Mouse (Mus musculus) hindbrain, embryonic 16.5 days (tissue): ENCODE data around the gene Farp1. TPM values are rescaled to one million over a fixed set of nuclear protein-coding genes. Genes with fewer than 3 reads are reported as not detected.

ENCODE experiments used
- ATAC-seq: fragments of 200-750 bp; cut with Nextera tagmentation; 2 replicates; pipeline ENCODE4 v1.8.0; 2017; ENCODE audit warnings: moderate TSS enrichment, moderate library complexity
- H3K27ac ChIP-seq: fragments of 300-500 bp; sonication (generic); 2 replicates; pipeline ENCODE4 v1.5.1; 2014; ENCODE audit warnings: low read depth, mild to moderate bottlenecking, control low read depth, low read length, moderate library complexity
- H3K27me3 ChIP-seq: fragments of 300-500 bp; sonication (generic); replicated peaks from 2 replicates; pipeline ENCODE4 v1.6.1; 2014; ENCODE audit warnings: low read length; ENCODE audit not compliant: control insufficient read depth, insufficient read depth
- H3K36me3 ChIP-seq: fragments of 300-500 bp; sonication (generic); 2 replicates; pipeline ENCODE4 v1.6.1; 2014; ENCODE audit warnings: mild to moderate bottlenecking, low read length, moderate library complexity, mixed read lengths; ENCODE audit not compliant: control insufficient read depth, insufficient read depth
- H3K4me1 ChIP-seq: fragments of 300-500 bp; sonication (generic); 2 replicates; pipeline ENCODE4 v1.6.1; 2014; ENCODE audit warnings: low read depth, low read length; ENCODE audit not compliant: control insufficient read depth, insufficient read depth
- H3K4me2 ChIP-seq: fragments of 300-500 bp; sonication (generic); 2 replicates; pipeline ENCODE4 v1.6.1; 2014; ENCODE audit warnings: mild to moderate bottlenecking, low read length, control low read depth, moderate library complexity
- H3K4me3 ChIP-seq: fragments of 300-500 bp; sonication (generic); 2 replicates; pipeline ENCODE4 v1.5.1; 2014; ENCODE audit warnings: mild to moderate bottlenecking, low read length, control low read depth, moderate library complexity
- H3K9ac ChIP-seq: fragments of 300-500 bp; sonication (generic); 2 replicates; pipeline ENCODE4 v1.6.1; 2014; ENCODE audit warnings: low read depth, mild to moderate bottlenecking, control low read depth, low read length, moderate library complexity
- H3K9me3 ChIP-seq: fragments of 300-500 bp; sonication (generic); 2 replicates; pipeline ENCODE4 v1.6.1; 2014; ENCODE audit warnings: mild to moderate bottlenecking, low read length, moderate library complexity; ENCODE audit not compliant: control insufficient read depth
- WGBS: fragments of 180-500 bp; shearing (Covaris S2); extraction: QIAGEN DNeasy Blood & Tissue Kit; methylation state at CpG from one replicate; pipeline ENCODE4 v1.1.7; 2014; 5-methylcytosine and 5-hydroxymethylcytosine counted together
- polyA plus RNA-seq: library from polyadenylated mRNA; unstranded; fragments of >200 nt; fragmentation: Nextera tagmentation; extraction: Ambion mirVana; gene quantifications from 2 replicates; pipeline ENCODE4 v1.2.1, GENCODE M21; 2015

The Farp1 gene
- polyA plus RNA-seq, 1 experiment from 2014 or later = 28.9 TPM

DNA sequence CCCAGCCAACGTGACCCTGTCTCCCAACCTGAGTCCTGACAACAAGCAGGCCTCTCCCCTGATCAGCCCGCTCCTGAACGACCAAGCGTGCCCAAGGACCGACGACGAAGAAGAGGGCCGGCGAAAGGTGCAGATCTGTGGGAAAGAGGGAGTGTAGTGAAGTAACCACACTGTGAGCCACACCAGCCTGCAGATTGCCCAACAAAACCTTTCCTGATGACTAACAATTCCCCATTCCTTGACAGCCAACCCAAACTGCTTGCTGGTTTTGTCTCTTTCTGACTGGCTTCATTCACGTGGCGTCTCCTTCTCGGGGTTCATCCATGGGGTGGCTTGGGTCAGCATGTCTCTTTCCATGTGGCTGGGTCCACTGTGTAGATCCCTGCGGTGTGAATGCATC is 220.5 kb downstream of the Farp1 start:
- Histone ChIP-seq H3K9me3 (no peaks in the 10 kb centered on the region), H3K9ac (no peak overlapping the region), H3K27me3 (no peaks in the 10 kb centered on the region), H3K4me2 (no peak overlapping the region), H3K4me1 (no peaks in the 10 kb centered on the region), H3K4me3 (no peak overlapping the region), H3K27ac (no peak overlapping the region), H3K36me3 (peaks cover 8% of the 10 kb centered on the region)
- ATAC-seq = no peak
- WGBS = 91% methylated on average over 13 of the region's 13 CpGs

DNA sequence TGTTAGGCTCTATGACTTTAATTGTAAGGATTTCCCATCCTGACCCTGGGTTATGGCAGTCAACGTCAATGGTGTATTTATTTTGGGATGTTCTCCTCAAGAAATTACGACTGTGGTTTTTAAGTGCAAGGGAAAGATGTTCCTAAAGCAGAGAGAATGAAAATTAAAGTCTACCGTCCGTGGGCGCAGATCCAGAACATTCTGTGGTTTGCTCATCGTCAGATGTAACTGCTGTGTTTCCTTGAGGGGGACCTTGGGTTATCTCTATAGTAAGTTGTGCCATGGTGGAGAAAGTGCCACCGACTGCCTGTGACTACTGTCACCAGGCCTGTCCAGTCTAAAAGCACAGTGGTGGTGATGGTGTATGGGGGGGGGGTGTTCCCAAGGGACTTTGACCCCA is 221.9 kb downstream of the Farp1 start:
- no peak overlapping the region for H3K4me2 ChIP-seq
- no peaks in the 10 kb centered on the region for H3K27me3 ChIP-seq
- peaks cover 8% of the 10 kb centered on the region for H3K36me3 ChIP-seq
- H3K9ac ChIP-seq = no peak overlapping the region
- H3K9me3 ChIP-seq = no peaks in the 10 kb centered on the region
- ATAC-seq = no peak
- no peak overlapping the region for H3K4me3 ChIP-seq
- 92% methylated on average over 7 of the region's 7 CpGs for WGBS
- H3K27ac ChIP-seq = no peak overlapping the region
- H3K4me1 ChIP-seq = no peaks in the 10 kb centered on the region

DNA sequence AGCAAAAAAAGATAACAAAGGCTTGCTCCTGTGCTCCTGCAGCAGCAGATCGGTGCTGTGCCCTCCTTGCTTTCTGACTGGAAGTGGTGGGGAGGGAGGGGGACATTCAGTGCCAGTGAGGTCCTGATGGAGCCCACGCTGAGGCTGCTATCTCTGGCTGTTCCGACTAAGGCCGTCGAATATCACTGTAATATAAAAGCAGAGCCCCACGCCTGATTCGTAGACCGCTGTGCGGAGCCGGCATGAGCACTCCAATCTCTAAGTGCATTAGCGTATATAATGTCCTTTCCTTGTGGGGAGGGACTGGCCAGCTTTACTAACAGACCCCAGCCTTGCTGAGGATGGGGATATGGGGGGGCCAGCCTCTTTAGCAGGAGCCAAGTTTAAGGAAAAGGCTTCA is 224.3 kb downstream of the Farp1 start:
- peak; percentile 16; the same call in 1 of the 2 replicates for ATAC-seq
- H3K4me1 ChIP-seq = no peaks in the 10 kb centered on the region
- H3K4me3 ChIP-seq = no peak overlapping the region
- peak overlapping the region; percentile 26; the same call in 1 of the 2 replicates for H3K27ac ChIP-seq
- H3K9me3 ChIP-seq = no peaks in the 10 kb centered on the region
- no peak overlapping the region for H3K9ac ChIP-seq
- H3K27me3 ChIP-seq = no peaks in the 10 kb centered on the region
- H3K36me3 ChIP-seq = peaks cover 8% of the 10 kb centered on the region
- no peak overlapping the region for H3K4me2 ChIP-seq
- 41% methylated on average over 11 of the region's 11 CpGs for WGBS

DNA sequence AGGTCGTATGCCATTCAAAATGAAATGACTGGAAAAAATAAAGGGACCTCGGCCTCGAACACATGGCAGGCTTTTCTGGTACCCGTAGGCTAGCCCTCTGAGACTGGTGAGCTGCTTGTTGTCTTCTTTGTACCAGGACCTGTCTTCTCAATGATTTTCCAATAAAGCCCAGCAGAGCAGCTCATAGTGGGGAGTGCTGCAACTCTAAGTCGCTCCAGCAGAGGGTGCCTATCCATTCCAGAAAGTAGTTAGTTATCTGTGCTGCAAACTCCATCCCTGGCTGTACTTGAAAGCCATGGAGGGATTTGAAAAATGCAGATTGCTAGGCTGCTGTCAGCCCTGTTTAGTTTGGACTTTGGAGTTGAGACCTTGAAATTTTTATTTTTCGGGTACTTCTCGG is 224.8 kb downstream of the Farp1 start:
- 52% methylated on average over 7 of the region's 7 CpGs for WGBS
- peak overlapping the region; percentile 26; the same call in 1 of the 2 replicates for H3K27ac ChIP-seq
- peak; percentile 73; the same call in 1 of the 2 replicates for ATAC-seq

DNA sequence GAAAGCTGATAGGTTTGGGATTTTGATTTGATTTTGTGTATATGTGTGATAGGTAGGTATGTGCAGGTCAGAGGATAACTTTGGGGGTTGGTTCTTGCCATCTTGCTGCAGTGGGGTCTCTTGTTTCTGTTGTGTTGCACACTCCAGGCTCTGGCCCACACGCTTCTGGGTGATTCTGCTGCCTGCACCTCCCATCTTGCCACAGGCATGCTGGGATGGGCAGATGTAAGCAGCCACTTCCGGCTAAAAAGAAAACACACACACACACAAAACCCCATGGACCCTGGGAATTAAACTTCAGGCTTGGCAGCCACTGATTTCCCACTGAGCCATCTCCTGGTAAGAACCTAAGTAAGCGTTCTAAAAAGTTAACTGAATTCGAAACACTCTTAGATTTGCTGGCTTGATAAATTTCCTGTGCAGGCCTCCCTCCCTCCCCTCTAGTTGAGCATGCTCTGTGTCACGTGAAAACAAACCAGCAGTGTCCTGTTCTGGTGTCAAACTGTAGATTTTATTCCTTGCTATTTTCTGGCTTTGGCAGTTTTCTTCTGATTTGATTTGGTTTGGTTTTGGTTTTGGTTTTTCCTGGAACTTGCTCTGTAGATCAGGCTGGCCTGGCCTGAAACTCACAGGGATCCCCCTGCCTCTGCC is 226.4 kb downstream of the Farp1 start:
- no peak overlapping the region for H3K4me2 ChIP-seq
- H3K9ac ChIP-seq = no peak overlapping the region
- no peak overlapping the region for H3K27ac ChIP-seq
- no peak overlapping the region for H3K4me3 ChIP-seq
- ATAC-seq = no peak
- H3K27me3 ChIP-seq = no peaks in the 10 kb centered on the region
- WGBS = 70% methylated on average over 5 of the region's 5 CpGs
- H3K4me1 ChIP-seq = no peaks in the 10 kb centered on the region
- peaks cover 4% of the 10 kb centered on the region for H3K36me3 ChIP-seq
- no peaks in the 10 kb centered on the region for H3K9me3 ChIP-seq

More for the DNA sequence above, 224.8 kb downstream of the Farp1 start:
- Histone ChIP-seq H3K4me1 (no peaks in the 10 kb centered on the region), H3K4me2 (no peak overlapping the region), H3K27me3 (no peaks in the 10 kb centered on the region), H3K9ac (no peak overlapping the region), H3K4me3 (no peak overlapping the region), H3K9me3 (no peaks in the 10 kb centered on the region), H3K36me3 (peaks cover 8% of the 10 kb centered on the region)

DNA sequence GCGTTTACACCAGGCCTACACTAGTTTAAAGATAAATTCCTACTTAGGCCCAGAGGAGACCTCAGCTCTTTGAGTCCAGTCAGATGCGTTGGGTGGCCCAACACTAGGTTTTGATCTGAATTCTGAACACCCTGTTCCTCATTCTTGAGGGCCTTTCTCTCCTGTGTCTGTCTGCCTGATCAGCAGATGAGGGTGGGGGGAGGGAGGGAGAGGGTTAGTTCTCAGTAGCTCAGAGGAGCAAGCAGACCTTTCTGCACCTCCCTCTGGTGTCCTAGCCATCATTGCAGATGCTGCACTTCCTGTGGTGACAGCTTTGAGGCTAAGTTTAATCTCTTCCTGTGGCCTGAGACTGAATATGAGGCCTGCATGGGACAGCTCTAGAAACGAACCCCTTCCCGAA is 227.6 kb downstream of the Farp1 start:
- Histone ChIP-seq H3K4me3 (no peak overlapping the region), H3K27ac (no peak overlapping the region), H3K9ac (no peak overlapping the region; the same call in 1 of the 2 replicates), H3K36me3 (peaks cover 2% of the 10 kb centered on the region; the same call in 1 of the 2 replicates), H3K4me1 (no peaks in the 10 kb centered on the region), H3K9me3 (no peaks in the 10 kb centered on the region), H3K27me3 (no peaks in the 10 kb centered on the region), H3K4me2 (no peak overlapping the region)
- WGBS = 75% methylated on average over 4 of the region's 4 CpGs
- ATAC-seq = no peak

DNA sequence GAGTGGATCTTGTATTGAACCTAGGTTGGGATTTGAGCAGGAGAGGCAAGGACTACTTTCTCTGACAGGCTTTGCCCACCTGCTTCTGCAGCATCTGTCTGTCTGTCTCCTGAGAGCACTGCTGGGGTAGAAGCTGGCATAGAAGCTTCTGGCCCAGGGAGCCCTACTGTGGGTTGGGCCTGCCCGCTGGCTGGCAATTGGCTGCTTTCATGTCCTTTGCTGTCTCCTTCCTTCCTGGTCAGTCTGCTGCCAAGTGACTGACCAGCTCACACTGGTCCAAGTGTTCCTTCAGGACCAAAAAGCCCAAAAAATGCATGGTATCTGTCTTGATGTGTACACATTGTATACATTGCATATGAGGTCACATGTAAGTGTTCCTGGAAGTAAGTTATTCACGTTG is 228.9 kb downstream of the Farp1 start:
- Histone ChIP-seq H3K27me3 (no peaks in the 10 kb centered on the region), H3K4me1 (no peaks in the 10 kb centered on the region), H3K36me3 (peaks cover 9% of the 10 kb centered on the region; the same call in 1 of the 2 replicates), H3K9ac (no peak overlapping the region), H3K27ac (no peak overlapping the region), H3K4me3 (no peak overlapping the region), H3K9me3 (no peaks in the 10 kb centered on the region), H3K4me2 (no peak overlapping the region)
- 85% methylated on average over 2 of the region's 2 CpGs for WGBS
- ATAC-seq = no peak

DNA sequence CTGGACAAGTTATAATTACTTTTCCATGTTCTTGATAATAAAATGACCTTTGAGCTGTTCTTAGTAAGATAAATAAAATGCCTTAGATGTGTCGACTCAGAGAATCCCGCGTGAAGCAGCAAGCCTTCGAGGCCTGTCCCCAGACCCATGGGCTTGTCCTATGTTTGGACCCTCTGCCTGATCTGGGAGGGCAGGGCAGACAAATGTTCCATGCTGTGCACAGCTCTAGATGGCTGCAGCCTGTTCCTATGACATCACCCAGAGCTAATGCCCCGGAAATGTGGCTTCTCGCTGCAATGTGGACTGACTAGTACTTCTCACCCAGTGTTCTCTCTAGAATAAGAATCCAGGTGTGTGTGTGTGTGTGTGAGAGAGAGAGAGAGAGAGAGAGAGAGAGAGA is 229.5 kb downstream of the Farp1 start:
- Histone ChIP-seq H3K9ac (no peak overlapping the region), H3K27ac (no peak overlapping the region)
- WGBS = 85% methylated on average over 6 of the region's 6 CpGs

DNA sequence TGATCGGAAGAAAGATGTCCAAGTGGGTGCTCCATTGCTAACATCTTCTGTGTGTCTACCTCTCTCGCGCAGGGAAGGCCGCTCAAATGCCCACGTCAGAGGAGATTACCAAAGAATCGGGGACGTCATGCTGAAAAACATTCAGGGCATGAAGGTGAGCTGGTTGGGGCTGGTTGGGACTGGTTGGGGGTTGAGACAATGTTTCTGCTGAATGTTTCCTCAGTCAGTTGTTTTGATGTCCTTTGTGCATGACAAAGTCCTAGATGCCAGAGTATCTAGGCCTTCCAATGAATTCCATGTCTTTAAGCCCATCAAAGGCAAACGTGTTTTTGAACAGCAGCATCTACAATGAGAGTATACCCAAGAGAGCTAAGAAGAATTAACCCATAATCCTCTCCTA is 232.8 kb downstream of the Farp1 start:
- Histone ChIP-seq H3K9me3 (no peaks in the 10 kb centered on the region), H3K4me1 (no peaks in the 10 kb centered on the region), H3K9ac (no peak overlapping the region), H3K27ac (no peak overlapping the region), H3K4me3 (no peak overlapping the region), H3K27me3 (no peaks in the 10 kb centered on the region), H3K36me3 (peaks cover 17% of the 10 kb centered on the region), H3K4me2 (no peak overlapping the region)
- no peak for ATAC-seq
- 93% methylated on average over 8 of the region's 8 CpGs for WGBS

More for the DNA sequence above, 229.5 kb downstream of the Farp1 start:
- no peak overlapping the region for H3K4me2 ChIP-seq
- no peaks in the 10 kb centered on the region for H3K9me3 ChIP-seq
- no peak for ATAC-seq
- no peaks in the 10 kb centered on the region for H3K27me3 ChIP-seq
- H3K36me3 ChIP-seq = peaks cover 9% of the 10 kb centered on the region; the same call in 1 of the 2 replicates
- H3K4me1 ChIP-seq = no peaks in the 10 kb centered on the region
- no peak overlapping the region for H3K4me3 ChIP-seq
